Mouse (Mus musculus) midbrain, embryonic 14.5 days (tissue): ENCODE measurements at regions not wholly inside any gene's neighbourhood (a gene's known extent, or its start where the extent isn't known, plus 50 kb on each side); places are given as distances from the start of the nearest gene placed in this dataset.

Source experiments
- ATAC-seq: fragments of 200-750 bp; cut with Nextera tagmentation; 2 replicates; pipeline ENCODE4 v1.8.0; 2017; ENCODE audit warnings: moderate number of reproducible peaks, moderate library complexity; ENCODE audit not compliant: low FRiP score, low TSS enrichment
- DNase-seq: peaks from one replicate; pipeline ENCODE4 v3.0.0-alpha.2; 2015
- H3K27ac ChIP-seq: fragments of 300-500 bp; sonication (generic); replicated peaks from 2 replicates; pipeline ENCODE4 v1.5.1; 2014; ENCODE audit warnings: mild to moderate bottlenecking, low read depth, low read length, moderate library complexity
- H3K27me3 ChIP-seq: fragments of 300-500 bp; sonication (generic); 2 replicates; pipeline ENCODE4 v1.6.1; 2014; ENCODE audit warnings: low read length, control low read depth, mixed read lengths; ENCODE audit not compliant: control insufficient read depth, insufficient read depth
- H3K36me3 ChIP-seq: fragments of 300-500 bp; sonication (generic); 2 replicates; pipeline ENCODE4 v1.6.1; 2014; ENCODE audit warnings: low read length, control low read depth; ENCODE audit not compliant: control insufficient read depth, insufficient read depth
- H3K4me1 ChIP-seq: fragments of 300-500 bp; sonication (generic); 2 replicates; pipeline ENCODE4 v1.6.1; 2014; ENCODE audit warnings: mild to moderate bottlenecking, antibody characterized with exemption, low read length, control low read depth; ENCODE audit not compliant: control insufficient read depth, insufficient read depth
- H3K4me2 ChIP-seq: fragments of 300-500 bp; sonication (generic); 2 replicates; pipeline ENCODE4 v1.6.1; 2014; ENCODE audit warnings: mild to moderate bottlenecking, low read length, moderate library complexity
- H3K4me3 ChIP-seq: fragments of 300-500 bp; sonication (generic); replicated peaks from 2 replicates; pipeline ENCODE4 v1.5.1; 2014; ENCODE audit warnings: low read depth, low read length
- H3K9ac ChIP-seq: fragments of 300-500 bp; sonication (generic); replicated peaks from 2 replicates; pipeline ENCODE4 v1.6.1; 2014; ENCODE audit warnings: mild to moderate bottlenecking, low read length, moderate library complexity
- H3K9me3 ChIP-seq: fragments of 300-500 bp; sonication (generic); 2 replicates; pipeline ENCODE4 v1.6.1; 2016; ENCODE audit warnings: low read length, control low read depth, mixed read lengths; ENCODE audit not compliant: control insufficient read depth
- WGBS: fragments of 180-500 bp; shearing (Covaris S2); extraction: QIAGEN DNeasy Blood & Tissue Kit; methylation state at CpG from one replicate; pipeline ENCODE4 v1.1.7; 2014; 5-methylcytosine and 5-hydroxymethylcytosine counted together

DNA sequence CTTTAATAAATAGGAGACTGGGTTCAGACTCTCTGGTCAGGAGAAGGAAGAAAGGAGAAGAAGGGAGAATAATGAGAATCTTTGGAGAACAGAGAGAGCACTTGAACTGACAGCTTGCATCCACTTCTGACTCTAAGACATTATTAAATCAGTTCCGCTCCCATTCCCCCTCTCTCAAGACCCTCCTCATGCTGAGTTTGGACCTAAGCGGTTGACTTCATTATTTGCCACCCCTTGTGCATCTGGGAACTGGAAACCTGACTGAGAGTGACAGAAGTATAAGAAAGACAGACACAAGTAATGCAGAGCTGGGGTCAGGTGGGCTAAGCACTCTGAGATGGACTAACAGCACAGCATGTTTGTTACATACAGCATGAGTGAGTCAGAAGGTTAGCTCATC is 80.3 kb upstream of the Khdrbs2 start:
- no peak for ATAC-seq
- Histone ChIP-seq H3K4me3 (no peak overlapping the region), H3K4me1 (no peaks in the 10 kb centered on the region), H3K9me3 (no peaks in the 10 kb centered on the region), H3K9ac (no peak overlapping the region), H3K4me2 (no peak overlapping the region), H3K27ac (no peak overlapping the region), H3K27me3 (no peaks in the 10 kb centered on the region), H3K36me3 (no peaks in the 10 kb centered on the region)
- DNase-seq = no peak
- WGBS = 75% methylated on average over 2 of the region's 2 CpGs

DNA sequence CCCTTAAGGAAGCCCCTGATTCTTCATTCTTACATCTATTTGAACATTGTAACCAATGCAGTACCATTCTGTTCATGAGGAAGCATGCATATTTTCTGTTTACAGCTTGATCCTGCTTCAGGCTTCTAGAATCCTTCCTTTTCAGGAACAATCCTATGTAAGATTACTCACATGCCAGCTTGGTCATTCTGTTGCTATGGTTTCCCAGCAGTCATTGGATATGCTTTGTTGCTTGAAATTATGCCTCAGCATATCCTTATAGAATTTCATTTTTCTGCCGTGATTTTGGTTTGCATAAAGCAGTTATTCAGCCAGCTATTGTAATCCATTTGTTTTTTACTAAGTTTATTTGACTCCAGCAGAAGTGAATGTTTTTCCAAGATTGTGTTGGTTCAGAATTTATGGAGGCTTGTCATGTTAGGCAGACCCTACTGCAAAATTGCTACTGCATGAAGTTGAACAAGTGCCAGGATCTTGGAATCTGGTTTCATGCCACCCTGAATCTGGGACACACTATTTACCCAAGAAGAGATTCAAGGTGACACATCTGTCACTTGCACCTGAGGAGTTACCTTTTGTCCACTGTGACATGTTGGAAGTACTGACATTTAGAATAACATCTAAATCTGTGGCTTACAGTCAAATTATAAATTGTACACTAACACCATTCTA is 79.4 kb upstream of the Khdrbs2 start:
- Histone ChIP-seq H3K27me3 (no peaks in the 10 kb centered on the region), H3K9me3 (no peaks in the 10 kb centered on the region), H3K27ac (no peak overlapping the region), H3K4me2 (no peak overlapping the region), H3K4me3 (no peak overlapping the region), H3K9ac (no peak overlapping the region), H3K4me1 (no peaks in the 10 kb centered on the region), H3K36me3 (no peaks in the 10 kb centered on the region)
- WGBS = 44% methylated on average over 1 of the region's 1 CpGs
- DNase-seq (peak; percentile 21), ATAC-seq (no peak)

DNA sequence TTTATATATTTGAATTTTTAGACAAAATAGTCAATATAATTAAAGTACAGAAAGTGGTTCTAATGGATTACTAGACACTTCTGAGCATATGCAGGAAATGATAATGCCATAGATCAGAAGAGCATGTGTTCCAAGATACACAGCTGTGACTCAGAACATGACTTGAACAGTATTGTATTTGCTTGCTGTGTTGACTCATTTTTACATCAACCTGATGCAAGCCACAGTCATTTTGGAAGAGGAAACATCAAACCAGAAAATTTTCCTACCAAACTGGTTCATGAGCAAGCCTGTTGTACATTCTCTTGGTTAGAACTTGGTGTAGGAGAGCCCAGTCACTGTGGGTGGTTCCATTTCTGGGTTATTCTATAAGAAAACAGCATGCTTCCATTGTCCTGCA is 68.5 kb upstream of the Khdrbs2 start:
- Histone ChIP-seq H3K27ac (no peak overlapping the region), H3K36me3 (no peaks in the 10 kb centered on the region), H3K4me3 (no peak overlapping the region), H3K9ac (no peak overlapping the region), H3K4me2 (no peak overlapping the region), H3K27me3 (no peaks in the 10 kb centered on the region), H3K9me3 (no peaks in the 10 kb centered on the region), H3K4me1 (no peaks in the 10 kb centered on the region)
- ATAC-seq = no peak
- DNase-seq = no peak
